Mouse (Mus musculus): ENCODE data around the gene Alox12. TPM values are rescaled to one million over a fixed set of nuclear protein-coding genes. Genes with fewer than 3 reads are reported as not detected.

Gene Alox12
- total and polyA plus RNA-seq, 3 experiments = 0.03 TPM; not detected in 2

DNA sequence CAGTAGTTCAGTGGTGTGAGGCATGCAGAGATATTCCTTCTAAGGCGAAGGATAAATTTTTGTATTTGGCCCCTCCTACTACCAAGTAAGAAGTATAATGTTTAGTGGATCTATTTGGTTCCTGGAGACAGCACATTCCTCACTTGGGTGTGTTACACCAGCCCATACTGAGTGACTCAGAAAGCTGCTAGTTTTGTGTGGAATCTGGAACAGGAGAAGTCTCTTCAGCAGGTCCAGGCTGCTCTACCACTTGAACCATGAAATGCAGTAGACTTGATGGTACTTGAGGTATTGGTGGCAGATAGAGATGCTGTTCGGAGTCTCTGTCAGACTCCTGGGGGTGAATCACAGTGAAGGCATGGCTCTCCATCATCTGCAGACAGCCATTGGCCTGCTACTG lies 44.5 kb downstream of the Alox12 start:
- Histone ChIP-seq H3K4me3 (ENCODE audit: control insufficient read depth in 1 of 2, insufficient read depth in 1 of 2, low read depth in 2 of 2, low read length in 2 of 2) (no peak overlapping the region), H3K4me1 (ENCODE audit: control insufficient read depth in 1 of 2, insufficient read depth in 2 of 2, low read length in 2 of 2) (peaks cover 0 to 5% of the 10 kb centered on the region in 2 experiments; a peak in 1 of 4 replicates), H3K27me3 (ENCODE audit: control insufficient read depth in 1 of 2, insufficient read depth in 2 of 2, low read length in 2 of 2) (peaks cover 2% of the 10 kb centered on the region in 2 experiments; a peak in 2 of 4 replicates), H3K79me2 (ENCODE audit: control insufficient read depth, insufficient read depth, low read length, poor library complexity) (no peaks in the 10 kb centered on the region), H3K9me3 (replicated peaks; ENCODE audit: insufficient read depth, low read length) (no peaks in the 10 kb centered on the region), H3K36me3 (ENCODE audit: control insufficient read depth in 1 of 2, insufficient read depth in 2 of 2, low read length in 2 of 2) (no peaks in the 10 kb centered on the region), H3K9ac (ENCODE audit: control insufficient read depth, low read depth, low read length, poor library complexity, severe bottlenecking) (no peak overlapping the region), H3K27ac (ENCODE audit: control insufficient read depth, low read depth, low read length) (no peak overlapping the region)
- DNase-seq (ENCODE audit: low read depth, low spot score) = no peak
- no peak for TF ChIP-seq GABPA (IDR thresholded peaks at IDR 0.05; ENCODE audit: low read depth, low read length)

DNA sequence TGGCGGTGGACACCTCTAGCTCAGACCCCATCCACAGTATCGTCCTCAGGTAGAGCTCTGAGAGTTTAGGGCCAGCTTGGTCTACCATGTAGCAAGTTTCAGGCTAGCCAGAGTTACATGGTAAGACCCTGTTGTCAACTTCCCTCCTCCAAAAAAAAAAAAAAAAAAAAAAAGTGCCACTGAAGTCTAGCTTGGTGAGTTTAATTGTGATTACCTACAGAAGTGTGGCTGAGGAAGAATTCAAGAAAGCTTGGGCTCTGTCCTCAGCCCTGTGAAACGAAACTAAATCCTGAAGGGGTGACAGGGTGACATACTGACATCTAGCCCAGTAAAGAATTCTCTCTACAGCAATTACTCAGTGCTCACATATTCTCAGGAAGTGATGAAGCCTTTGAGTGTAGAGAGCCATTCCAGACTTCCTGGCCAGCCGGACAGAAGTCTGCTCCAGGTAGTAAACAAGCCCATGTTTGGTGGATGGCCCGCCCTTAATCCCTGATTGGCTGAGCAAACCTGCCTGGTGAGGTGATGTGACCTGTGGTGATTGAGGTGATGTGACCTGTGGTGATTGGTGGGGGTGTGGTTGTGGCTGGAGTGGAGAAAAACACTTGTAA lies 46.3 kb downstream of the Alox12 start:
- DNase-seq (ENCODE audit: low read depth, low spot score) = no peak
- TF ChIP-seq ZKSCAN1 (IDR thresholded peaks at IDR 0.05; ENCODE audit: low read depth, low read length) (no peak), ZNF384 (IDR thresholded peaks at IDR 0.05; ENCODE audit: low read depth, low read length) (peak; percentile 62; the same call in 1 of the 2 replicates)
- Histone ChIP-seq H3K9ac (ENCODE audit: control insufficient read depth, low read depth, low read length, poor library complexity, severe bottlenecking) (no peak overlapping the region), H3K4me1 (ENCODE audit: control insufficient read depth in 1 of 2, insufficient read depth in 2 of 2, low read length in 2 of 2) (peaks cover 0 to 5% of the 10 kb centered on the region in 2 experiments; a peak in 1 of 4 replicates), H3K9me3 (replicated peaks; ENCODE audit: insufficient read depth, low read length) (no peaks in the 10 kb centered on the region), H3K27me3 (ENCODE audit: control insufficient read depth in 1 of 2, insufficient read depth in 2 of 2, low read length in 2 of 2) (peaks cover 2 to 4% of the 10 kb centered on the region in 2 experiments; a peak in 3 of 4 replicates), H3K27ac (ENCODE audit: control insufficient read depth, low read depth, low read length) (no peak overlapping the region), H3K36me3 (ENCODE audit: control insufficient read depth in 1 of 2, insufficient read depth in 2 of 2, low read length in 2 of 2) (no peaks in the 10 kb centered on the region), H3K79me2 (ENCODE audit: control insufficient read depth, insufficient read depth, low read length, poor library complexity) (no peaks in the 10 kb centered on the region), H3K4me3 (ENCODE audit: control insufficient read depth in 1 of 2, insufficient read depth in 1 of 2, low read depth in 2 of 2, low read length in 2 of 2) (no peak overlapping the region)

DNA sequence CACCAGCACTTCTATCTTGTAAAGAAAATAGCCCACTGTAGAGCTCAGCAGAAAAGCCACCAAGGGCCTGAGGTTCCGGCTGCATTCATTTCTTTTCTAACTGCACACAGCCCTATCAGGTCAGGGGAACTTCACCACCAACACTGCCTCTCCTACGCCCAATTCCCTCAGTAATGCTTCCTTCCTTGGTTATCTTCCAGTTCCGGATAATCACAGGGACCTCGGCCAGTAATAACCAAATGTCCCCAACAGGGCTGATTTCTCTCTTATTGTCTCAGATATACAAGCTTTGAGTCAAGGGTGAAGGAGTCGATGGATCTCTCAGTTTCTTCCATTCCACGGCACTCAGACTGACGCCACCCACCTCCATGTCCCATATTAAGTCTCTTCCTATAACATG lies 47.9 kb downstream of the Alox12 start:
- Histone ChIP-seq H3K4me3 (ENCODE audit: control insufficient read depth in 1 of 2, insufficient read depth in 1 of 2, low read depth in 2 of 2, low read length in 2 of 2) (no peak overlapping the region), H3K9me3 (replicated peaks; ENCODE audit: insufficient read depth, low read length) (no peaks in the 10 kb centered on the region), H3K4me1 (ENCODE audit: control insufficient read depth in 1 of 2, insufficient read depth in 2 of 2, low read length in 2 of 2) (no peaks in the 10 kb centered on the region), H3K36me3 (ENCODE audit: control insufficient read depth in 1 of 2, insufficient read depth in 2 of 2, low read length in 2 of 2) (no peaks in the 10 kb centered on the region), H3K27ac (ENCODE audit: control insufficient read depth, low read depth, low read length) (no peak overlapping the region), H3K9ac (ENCODE audit: control insufficient read depth, low read depth, low read length, poor library complexity, severe bottlenecking) (no peak overlapping the region), H3K79me2 (ENCODE audit: control insufficient read depth, insufficient read depth, low read length, poor library complexity) (no peaks in the 10 kb centered on the region), H3K27me3 (ENCODE audit: control insufficient read depth in 1 of 2, insufficient read depth in 2 of 2, low read length in 2 of 2) (peaks cover 5% of the 10 kb centered on the region in 2 experiments; a peak in 3 of 4 replicates)
- no peak for DNase-seq (ENCODE audit: low read depth, low spot score)
- no peak for TF ChIP-seq GABPA (IDR thresholded peaks at IDR 0.05; ENCODE audit: low read depth, low read length)
- TF ChIP-seq SIN3A (IDR thresholded peaks at IDR 0.05; ENCODE audit: low read length) = no peak
- TF ChIP-seq RCOR1 (IDR thresholded peaks at IDR 0.05; ENCODE audit: low read depth, low read length) = no peak
- no peak for TF ChIP-seq CHD2 (IDR thresholded peaks at IDR 0.05; ENCODE audit: low read length)
- TF ChIP-seq E2F4 (IDR thresholded peaks at IDR 0.05; ENCODE audit: borderline replicate concordance, low read depth, low read length) = no peak
- no peak for TF ChIP-seq USF1 (IDR thresholded peaks at IDR 0.05; ENCODE audit: low read depth, low read length)
- no peak for TF ChIP-seq JUND (IDR thresholded peaks at IDR 0.05; ENCODE audit: low read depth, low read length)
- no peak for TF ChIP-seq MAZ (IDR thresholded peaks at IDR 0.05; ENCODE audit: low read depth, low read length)
- no peak for TF ChIP-seq BHLHE40 (IDR thresholded peaks at IDR 0.05; ENCODE audit: borderline replicate concordance, low read depth, low read length)
- no peak for TF ChIP-seq TAL1 (IDR thresholded peaks at IDR 0.05; ENCODE audit: low read length)
- TF ChIP-seq USF2 (IDR thresholded peaks at IDR 0.05; ENCODE audit: borderline replicate concordance in 1 of 2, insufficient read depth in 1 of 2, low read depth in 1 of 2, low read length in 2 of 2) = no peak
- TF ChIP-seq KAT2A (conservative IDR thresholded peaks at IDR 0.05; ENCODE audit: low read depth, low read length) = no peak
- no peak for TF ChIP-seq MYB (IDR thresholded peaks at IDR 0.05; ENCODE audit: low read depth, low read length)
